Mouse (Mus musculus) gastrocnemius, adult 2 months (tissue): ENCODE data around the gene Ndel1. TPM values are rescaled to one million over a fixed set of nuclear protein-coding genes. Genes with fewer than 3 reads are reported as not detected.
A peak's percentile ranks its signal among the peaks of the same experiment; 100 is the strongest.

ENCODE experiments used
- DNase-seq: peaks from one replicate; pipeline ENCODE4 v3.0.0; 2022
- H3K27ac ChIP-seq: fragments of 200-600 bp; 2 replicates; pipeline ENCODE4 v1.8.1; 2022; ENCODE audit warnings: mild to moderate bottlenecking
- H3K4me3 ChIP-seq: fragments of 200-600 bp; 2 replicates; pipeline ENCODE4 v1.8.1; 2022; ENCODE audit warnings: mild to moderate bottlenecking, moderate library complexity
- CTCF ChIP-seq: fragments of 200-600 bp; IDR thresholded peaks from 2 replicates; pipeline ENCODE4 v1.8.1; 2022; ENCODE audit warnings: antibody characterized with exemption, mild to moderate bottlenecking, moderate library complexity
- intact Hi-C: fragments of 180-260 bp; cut with DNase I; formaldehyde crosslinking; loops from one replicate; pipeline ENCODE4 v1.15.1; 2025
- total RNA-seq, 2 experiments: library from RNA; stranded (reverse); gene quantifications; 2 replicates each; pipeline ENCODE4 v1.2.3; 2021

The Ndel1 gene
- total RNA-seq, 2 experiments from 2014 or later = 82.3 to 82.4 TPM

DNA sequence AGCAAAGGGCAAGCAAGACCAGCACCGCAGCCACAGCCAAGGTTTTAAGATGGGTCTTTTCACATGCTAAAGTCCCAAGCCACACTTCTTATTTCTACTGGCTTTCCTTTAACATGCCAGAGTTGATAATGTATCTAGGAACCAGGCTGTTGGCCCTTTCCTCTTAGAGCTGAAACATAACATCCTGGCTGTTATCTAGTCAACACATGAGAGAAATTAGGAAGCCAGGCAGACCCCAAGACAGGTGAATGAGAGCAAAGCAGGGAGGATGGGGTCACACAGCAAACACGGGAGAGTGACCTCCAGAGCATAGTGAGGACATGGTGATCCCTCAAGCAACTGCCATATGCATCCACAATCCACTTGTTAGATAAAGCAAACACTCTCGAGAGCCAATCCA is 44.9 kb downstream of the Ndel1 start:
- DNase-seq = no peak
- intact Hi-C loops = no loop called here
- H3K27ac ChIP-seq = peak overlapping the region; percentile 48; the same call in 1 of the 2 replicates
- TF ChIP-seq CTCF = no peak
- H3K4me3 ChIP-seq = no peak overlapping the region

DNA sequence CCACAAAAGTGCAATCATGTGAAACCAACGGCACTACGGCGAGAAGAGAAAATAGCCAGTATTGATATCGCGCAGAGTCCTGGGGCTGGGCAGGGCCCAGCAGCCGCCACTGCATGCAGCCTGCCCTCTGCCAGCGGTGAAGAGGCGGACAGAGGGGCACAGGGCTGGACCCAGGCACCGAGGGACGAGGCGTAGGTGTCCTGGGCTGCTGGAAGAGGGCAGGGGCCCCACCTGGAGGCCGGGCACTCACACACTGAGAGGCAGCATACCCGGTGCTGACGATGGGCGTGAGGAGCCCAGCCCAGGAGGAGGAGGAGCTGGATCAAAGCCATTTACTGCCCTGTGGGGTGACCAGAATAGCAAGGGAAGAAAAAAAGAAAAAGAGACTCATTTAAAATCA is 49.3 kb downstream of the Ndel1 start:
- TF ChIP-seq CTCF = no peak
- intact Hi-C loops = loop anchor here (5.0 kb wide), 1 partner anchor 55 kb away; no protein-coding TSS in a partner anchor
- H3K4me3 ChIP-seq = no peak overlapping the region
- DNase-seq = no peak
- no peak overlapping the region for H3K27ac ChIP-seq

- no peak overlapping the region for H3K27ac ChIP-seq
- intact Hi-C loops = no loop called here
- H3K4me3 ChIP-seq = no peak overlapping the region
- no peak for TF ChIP-seq CTCF
- no peak for DNase-seq
Measured at GRCm38 (mm10) chr11:68819226-68819805, 52.3 kb downstream of the Ndel1 start.

DNA sequence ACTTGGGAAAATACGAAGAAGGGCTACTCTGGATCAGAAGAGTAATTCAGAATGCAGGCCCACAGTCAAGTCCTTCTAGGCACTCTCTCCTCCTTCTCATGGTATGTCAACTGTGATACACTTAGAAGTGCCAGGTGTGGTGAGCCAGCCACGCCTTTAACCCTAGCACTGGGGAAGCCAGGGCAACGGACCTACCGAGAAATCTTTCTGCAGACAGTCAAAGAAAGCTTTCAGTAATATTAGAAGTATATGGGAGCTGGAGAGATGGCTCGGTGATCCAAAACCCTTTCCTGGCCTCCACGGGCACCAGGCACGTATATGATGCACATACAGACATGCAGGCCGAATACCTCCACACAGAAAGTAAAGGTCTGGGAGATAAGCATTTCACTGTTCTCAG is 53.2 kb downstream of the Ndel1 start:
- no peak for DNase-seq
- intact Hi-C loops = no loop called here
- no peak overlapping the region for H3K27ac ChIP-seq
- TF ChIP-seq CTCF = no peak
- no peak overlapping the region for H3K4me3 ChIP-seq

DNA sequence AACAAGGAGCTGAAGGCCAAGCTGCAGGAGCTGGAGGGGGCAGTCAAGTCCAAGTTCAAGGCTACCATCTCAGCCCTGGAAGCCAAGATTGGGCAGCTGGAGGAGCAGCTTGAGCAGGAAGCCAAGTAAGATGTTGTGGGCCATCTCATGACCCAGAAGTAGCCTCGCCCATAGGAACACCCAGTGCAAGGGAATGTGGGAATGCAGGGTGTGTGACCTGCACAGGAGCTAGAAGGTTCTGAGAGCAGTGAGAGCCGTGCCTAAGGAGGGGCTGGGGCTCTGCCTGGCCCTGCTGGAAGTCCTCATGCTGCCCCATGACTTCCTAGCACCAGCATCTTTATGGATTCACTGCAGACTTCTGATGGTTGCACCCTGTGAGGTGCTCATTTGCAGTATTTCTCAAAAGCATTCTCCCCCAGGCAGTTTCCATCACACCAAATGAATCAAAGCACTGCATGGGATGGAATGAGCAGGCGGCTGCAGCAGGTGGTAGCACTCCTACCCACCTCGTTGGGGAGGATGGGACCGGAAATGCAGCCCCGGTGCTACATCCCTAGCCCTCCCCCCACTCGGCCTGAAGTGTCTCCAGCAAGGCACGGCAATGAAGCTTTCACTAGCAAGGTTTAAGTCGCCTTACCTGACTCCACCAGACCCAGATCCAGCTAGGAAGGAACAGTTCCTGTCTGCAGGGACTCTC is 59.6 kb downstream of the Ndel1 start:
- Histone ChIP-seq H3K4me3 (no peak overlapping the region), H3K27ac (no peak overlapping the region)
- DNase-seq = no peak
- no peak for TF ChIP-seq CTCF
- intact Hi-C loops = no loop called here

- DNase-seq = peak; percentile 78
- TF ChIP-seq CTCF = peak; percentile 99; the same call in 1 of the 2 replicates
- H3K27ac ChIP-seq = no peak overlapping the region
- no peak overlapping the region for H3K4me3 ChIP-seq
- intact Hi-C loops = loop anchor here (1.0 to 10.0 kb wide), 3 partner anchors 68 to 323 kb away; no protein-coding TSS in a partner anchor
Measured at GRCm38 (mm10) chr11:68807787-68808186, 63.9 kb downstream of the Ndel1 start.

DNA sequence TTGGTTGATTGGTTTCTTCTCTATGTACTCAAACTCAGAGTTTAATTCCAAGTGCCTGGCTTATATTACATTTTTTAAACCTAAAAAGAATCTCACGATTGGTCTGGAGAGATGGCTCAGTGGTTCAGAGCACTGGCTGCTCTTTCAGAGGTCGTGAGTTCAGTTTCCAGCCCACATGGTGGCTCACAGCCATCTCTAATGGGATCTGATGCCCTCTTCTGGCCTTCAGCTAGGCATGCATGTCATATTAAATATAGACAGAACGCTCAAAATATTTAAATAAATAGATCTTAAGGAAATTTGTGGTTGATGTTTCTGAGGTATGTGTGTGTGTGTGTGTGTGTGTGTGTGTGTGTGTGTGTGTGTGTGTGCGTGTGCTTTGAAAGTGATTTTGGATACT is 66.5 kb downstream of the Ndel1 start:
- Histone ChIP-seq H3K4me3 (no peak overlapping the region), H3K27ac (no peak overlapping the region)
- TF ChIP-seq CTCF = peak; percentile 53
- intact Hi-C loops = loop anchor here (5.0 to 10.0 kb wide), 2 partner anchors 238 to 320 kb away; no protein-coding TSS in a partner anchor
- no peak for DNase-seq

DNA sequence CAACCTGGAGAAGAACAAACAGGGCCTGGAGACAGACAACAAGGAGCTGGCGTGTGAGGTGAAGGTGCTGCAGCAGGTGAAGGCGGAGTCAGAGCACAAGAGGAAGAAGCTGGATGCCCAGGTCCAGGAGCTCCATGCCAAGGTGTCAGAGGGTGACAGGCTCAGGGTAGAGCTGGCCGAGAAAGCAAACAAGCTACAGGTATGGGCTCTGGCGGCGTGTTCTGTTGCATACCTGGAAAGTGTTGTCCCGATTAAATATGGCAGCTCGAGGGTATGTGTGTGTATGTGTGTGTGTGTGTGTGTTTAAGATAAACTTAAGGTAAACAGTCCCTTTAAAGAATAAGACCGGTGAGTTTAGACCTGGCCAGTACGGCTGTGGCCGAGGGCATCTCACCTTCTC is 73.4 kb downstream of the Ndel1 start:
- Histone ChIP-seq H3K27ac (no peak overlapping the region), H3K4me3 (no peak overlapping the region)
- no peak for TF ChIP-seq CTCF
- no peak for DNase-seq
- intact Hi-C loops = no loop called here

GRCm38 (mm10) chr11:68791794-68792193 is 79.9 kb downstream of the Ndel1 start:
- H3K27ac ChIP-seq = no peak overlapping the region
- no peak for DNase-seq
- no peak overlapping the region for H3K4me3 ChIP-seq
- intact Hi-C loops = no loop called here
- no peak for TF ChIP-seq CTCF

DNA sequence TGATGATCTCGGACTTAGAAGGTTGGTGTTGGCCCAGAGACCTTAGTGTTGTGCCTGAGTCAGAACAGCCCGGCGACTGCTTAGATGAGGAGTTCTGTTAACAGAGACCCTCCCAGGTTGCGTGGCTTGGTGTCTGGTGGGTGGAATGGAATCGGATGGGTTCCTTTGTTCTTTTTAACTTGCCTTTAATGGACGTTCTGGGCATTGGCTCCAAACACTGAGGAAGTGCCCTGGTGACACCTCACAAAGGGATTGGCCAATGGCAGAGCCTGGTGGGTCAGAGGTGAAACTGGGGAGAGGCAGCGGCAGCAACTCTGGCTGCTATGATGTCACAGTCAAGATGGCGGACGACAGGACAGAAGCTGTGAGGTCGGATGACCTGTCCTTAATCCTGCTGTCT is 80.9 kb downstream of the Ndel1 start:
- no peak for TF ChIP-seq CTCF
- intact Hi-C loops = no loop called here
- Histone ChIP-seq H3K27ac (no peak overlapping the region), H3K4me3 (no peak overlapping the region)
- no peak for DNase-seq

DNA sequence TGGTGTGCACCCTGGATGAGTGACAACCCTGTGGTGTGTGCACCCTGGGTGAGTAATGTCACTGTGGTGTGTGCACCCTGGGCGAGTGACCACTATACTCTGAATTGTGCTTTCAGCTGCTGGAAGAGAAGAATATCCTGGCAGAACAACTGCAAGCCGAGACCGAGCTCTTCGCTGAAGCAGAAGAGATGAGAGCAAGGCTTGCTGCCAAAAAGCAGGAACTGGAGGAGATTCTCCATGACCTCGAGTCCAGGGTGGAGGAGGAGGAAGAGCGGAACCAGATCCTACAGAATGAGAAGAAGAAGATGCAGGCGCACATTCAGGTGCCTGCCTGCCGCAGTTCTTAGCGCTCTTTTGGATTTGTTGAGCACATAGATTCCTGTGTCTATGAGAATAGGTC is 84.4 kb downstream of the Ndel1 start:
- peak; percentile 51 for DNase-seq
- Histone ChIP-seq H3K27ac (no peak overlapping the region), H3K4me3 (no peak overlapping the region)
- intact Hi-C loops = no loop called here
- no peak for TF ChIP-seq CTCF

GRCm38 (mm10) chr11:68785813-68786212 is 85.8 kb downstream of the Ndel1 start:
- Histone ChIP-seq H3K27ac (no peak overlapping the region), H3K4me3 (no peak overlapping the region)
- intact Hi-C loops = no loop called here
- TF ChIP-seq CTCF = no peak
- no peak for DNase-seq

- intact Hi-C loops = no loop called here
- Histone ChIP-seq H3K27ac (no peak overlapping the region), H3K4me3 (no peak overlapping the region)
- no peak for TF ChIP-seq CTCF
- DNase-seq = no peak
Measured at GRCm38 (mm10) chr11:68782336-68782735, 89.3 kb downstream of the Ndel1 start.

GRCm38 (mm10) chr11:68780466-68781114 is 91.1 kb downstream of the Ndel1 start:
- no peak for DNase-seq
- no peak overlapping the region for H3K4me3 ChIP-seq
- TF ChIP-seq CTCF = no peak
- no peak overlapping the region for H3K27ac ChIP-seq
- intact Hi-C loops = no loop called here
